Mouse (Mus musculus): ENCODE measurements around the gene Trmt11.
"Not testable (repeated sequence)": the region's sequence is repeated elsewhere in the genome, so short reads cannot be mapped to it uniquely, and the experiment has no call there.

The Trmt11 gene

DNA sequence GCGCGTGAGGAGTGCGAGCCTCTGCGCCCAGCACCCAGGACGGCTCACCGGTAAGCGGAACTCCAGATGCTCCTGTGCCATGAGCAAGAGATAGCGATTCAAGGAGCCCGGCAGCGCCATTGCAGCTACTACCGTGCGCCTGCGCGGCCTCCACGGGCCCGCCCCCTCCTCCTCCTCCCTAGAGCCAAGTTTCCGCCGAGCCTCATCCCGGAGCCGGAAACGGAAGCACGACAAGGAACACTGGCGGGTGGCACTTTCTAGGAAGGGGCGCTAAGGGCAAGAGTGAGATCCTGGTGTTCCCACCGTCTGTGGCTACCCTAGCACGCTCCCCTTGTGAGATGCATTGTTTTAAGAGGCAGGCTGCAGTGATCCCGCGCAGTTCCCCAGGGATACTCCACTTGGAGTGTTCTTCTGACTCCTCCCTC, at the start of gene Trmt11:
Trmt11 (minus strand) TSS at position 208 of the 425 bp plus-strand sequence.
- peak; percentile 95 for DNase-seq

DNA sequence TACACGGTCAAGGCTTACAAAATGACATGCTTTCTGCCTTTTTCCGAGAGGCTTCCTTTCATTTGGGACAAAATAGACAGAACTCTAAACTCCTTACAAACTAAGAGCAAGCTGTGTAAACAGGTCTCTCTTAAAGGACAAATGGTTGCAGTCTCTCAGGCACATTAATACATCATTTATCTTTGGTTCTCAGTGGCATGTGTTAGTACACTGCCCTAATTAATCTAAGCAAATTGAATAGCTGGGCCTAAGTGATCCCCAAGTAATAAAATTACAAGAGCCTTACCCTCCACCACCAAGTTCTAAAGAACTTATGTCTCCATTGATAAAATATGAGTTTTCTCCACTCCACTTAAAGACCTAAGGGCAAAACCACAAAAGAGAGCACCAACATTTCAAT, 47.1 kb upstream of the Trmt11 start:
- no peak for DNase-seq

- no peak for DNase-seq
Observed at GRCm38 (mm10) chr10:30638216-30638615, 37.7 kb upstream of the Trmt11 start.

DNA sequence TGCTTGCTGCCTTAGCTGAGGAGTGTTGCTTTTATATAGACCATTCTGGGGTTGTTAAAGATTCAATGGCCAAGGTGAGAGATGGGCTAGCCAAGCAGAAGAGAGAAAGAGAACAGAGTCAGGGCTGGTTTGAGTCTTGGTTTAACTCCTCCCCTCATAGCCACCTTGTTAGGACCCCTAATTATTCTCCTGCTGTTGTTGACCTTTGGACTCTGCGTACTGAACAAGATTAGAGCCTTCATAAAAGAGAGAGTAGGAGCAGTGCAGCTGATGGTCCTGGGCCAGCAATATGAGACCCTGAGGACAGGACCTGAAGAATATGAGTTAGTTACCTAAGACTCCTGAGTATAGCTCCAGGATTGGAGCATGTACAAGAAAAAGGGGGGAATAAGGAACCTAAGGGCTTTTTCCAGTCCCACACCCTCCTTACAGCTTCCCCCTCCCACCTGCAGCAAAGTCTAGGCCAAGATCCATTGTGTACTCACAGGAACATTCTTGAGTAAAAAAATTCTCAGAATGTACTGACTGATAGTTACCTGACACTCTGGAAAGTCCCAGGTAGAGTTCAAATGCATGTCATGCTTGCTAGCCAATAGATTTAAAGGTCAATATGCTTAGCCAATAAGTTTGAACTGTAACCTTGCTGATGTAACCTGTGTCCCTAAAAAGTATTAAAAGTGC, 36.1 kb upstream of the Trmt11 start:
- DNase-seq: not testable (repeated sequence)

GRCm38 (mm10) chr10:30632718-30633117, 32.2 kb upstream of the Trmt11 start:
- DNase-seq: no peak

DNA sequence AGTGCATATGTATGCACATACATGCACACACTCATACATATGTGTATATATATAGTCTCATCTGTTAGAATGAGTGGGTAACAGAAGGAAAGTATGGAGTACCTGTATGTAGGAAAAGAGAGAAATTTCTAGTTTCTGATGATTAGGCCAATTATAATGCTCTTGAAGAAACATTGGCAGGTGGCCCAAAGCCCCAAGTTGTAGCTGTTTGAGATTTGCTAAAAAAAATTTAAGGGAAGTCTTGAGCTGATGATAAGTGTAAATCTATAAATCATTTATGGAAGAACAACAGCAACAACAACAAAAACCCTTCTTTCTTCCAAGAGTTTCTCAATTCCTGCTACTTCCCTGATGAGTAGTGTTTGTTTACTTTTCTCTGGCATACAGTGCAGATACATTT, 29.4 kb upstream of the Trmt11 start:
- no peak for DNase-seq

DNA sequence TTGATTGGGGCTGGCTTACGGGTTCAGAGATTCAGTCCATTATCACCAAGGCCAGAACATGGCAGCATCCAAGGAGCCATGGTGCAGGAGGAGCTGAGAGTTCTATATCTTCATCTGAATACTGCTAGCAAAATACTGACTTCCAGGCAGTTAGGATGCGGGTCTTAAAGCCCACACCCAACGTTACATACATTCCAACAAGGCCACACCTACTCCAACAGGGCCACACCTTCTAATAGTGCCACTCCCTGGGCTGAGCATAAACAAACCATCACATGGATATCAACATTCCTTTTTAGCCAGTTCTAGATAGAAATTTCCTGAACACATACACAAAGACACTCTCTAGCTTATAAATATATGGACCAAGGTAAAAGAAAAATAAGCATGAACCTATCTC, 29.0 kb upstream of the Trmt11 start, which contains the start of gene Hint3:
Hint3 (minus strand) TSS at position 120 of the 400 bp plus-strand sequence.
- DNase-seq: no peak

DNA sequence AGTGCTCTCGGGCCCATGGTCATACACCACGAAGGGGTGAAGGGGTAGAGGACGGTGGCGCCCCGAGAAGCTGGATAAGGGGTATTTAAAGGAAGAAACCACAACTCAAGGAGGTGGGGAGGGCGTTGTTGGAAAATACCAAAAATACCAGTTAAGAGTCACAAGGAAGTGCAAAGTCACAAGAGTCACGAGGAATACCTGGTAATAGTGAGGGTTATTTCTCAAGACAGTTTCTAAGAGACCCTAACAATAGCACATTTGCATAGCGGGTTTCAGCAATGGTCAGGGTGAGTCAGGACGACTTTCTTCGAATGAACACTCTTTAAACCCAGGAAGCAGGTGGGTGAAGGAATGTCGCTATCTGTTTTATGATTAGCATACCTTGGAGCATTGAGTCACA, 27.9 kb upstream of the Trmt11 start:
- DNase-seq: not testable (repeated sequence)

DNA sequence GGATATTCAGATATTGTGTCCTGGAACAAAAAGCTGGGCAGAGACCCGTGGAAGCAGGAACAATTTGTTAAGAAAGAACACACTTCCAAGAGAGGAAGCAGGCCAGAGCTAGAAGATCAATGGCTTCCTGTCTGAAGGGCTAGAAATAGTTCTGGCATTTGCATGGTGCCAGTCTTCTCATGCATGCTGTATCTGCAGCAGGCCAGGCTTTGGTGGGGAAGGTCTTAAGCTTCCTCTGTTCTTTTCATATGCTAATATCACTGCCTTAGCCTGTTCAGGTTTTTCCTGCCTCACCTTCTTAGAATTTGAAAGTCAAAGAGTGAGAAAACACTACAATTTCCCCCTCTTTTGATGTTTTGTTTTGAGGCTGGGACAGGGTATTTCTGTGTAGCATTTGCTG, 27.0 kb upstream of the Trmt11 start:
- peak; percentile 6 for DNase-seq

- peak; percentile 25 for DNase-seq
Observed at GRCm38 (mm10) chr10:30624161-30625019, 23.8 kb upstream of the Trmt11 start.

DNA sequence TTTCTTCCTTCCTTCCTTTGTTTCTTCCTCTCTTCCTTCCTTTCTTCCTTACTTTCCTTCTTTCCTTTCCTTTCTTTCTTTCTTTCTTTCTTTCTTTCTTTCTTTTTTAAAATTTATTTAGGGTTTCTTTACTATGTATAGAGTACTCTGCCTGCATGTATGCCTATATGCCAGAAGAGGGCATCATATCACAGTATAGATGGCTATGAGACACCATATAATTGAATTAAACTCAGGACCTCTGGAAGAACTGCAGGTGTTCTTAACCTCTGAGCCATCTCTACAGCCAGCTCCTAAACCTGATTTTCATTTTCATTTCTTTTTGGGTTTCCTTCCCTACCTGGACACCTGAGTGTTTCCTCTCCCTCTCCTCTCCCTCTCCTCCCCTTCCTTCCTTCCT, 22.4 kb upstream of the Trmt11 start:
- DNase-seq: no peak

DNA sequence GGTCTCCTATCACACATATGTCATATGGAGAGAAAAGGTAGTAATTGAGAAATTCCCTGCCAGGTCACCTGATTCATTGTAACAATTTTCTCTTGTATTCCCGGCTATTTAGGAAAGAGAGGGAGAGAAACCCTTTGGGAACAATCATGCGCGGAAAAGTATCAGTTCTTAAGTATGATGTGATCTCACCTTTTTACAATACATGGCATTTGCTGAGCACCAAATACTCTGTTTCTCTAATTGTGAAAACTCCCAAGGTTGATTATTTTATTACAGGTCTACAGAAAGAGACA, 18.3 kb upstream of the Trmt11 start:
- no peak for DNase-seq

DNA sequence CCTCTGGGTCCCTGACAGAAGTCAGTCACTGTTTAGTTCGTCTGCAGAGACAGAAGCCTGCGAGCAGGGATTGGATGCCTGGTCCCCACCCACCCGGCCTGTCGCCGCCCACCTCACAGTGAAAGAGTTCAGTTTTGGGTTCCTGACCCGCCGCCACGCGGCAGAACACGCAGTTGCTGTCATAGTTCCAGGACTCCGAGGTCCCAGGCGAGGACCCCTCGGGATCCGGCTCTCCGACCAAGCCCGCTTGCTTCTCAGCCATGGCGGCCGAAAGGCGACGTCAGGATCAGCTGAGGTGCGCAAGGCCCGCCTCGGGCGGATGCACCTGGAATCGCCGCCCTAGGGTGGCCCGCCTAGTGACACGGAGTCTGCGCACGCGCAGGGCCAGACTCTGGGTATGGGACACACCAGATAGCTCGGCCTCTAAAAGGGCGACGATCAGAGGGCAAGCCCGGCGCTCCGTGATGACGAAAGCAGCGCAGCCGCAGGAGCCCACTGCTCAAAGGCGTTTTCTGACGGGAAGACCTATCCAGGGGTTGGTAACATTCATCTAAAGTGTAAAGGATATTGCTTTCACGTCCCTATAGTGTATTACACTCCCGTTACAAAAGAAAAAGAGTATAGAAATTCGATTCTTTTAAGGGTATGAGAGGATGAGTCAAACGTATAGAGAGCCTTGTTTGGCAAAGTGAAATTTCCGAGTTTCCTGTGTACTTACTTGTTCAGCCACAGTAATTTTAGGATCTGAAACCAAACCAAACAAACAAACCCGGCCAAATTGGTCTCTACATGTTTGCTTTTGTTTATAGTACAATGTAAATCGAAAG, 17.8 kb upstream of the Trmt11 start:
- peak; percentile 99 for DNase-seq

DNA sequence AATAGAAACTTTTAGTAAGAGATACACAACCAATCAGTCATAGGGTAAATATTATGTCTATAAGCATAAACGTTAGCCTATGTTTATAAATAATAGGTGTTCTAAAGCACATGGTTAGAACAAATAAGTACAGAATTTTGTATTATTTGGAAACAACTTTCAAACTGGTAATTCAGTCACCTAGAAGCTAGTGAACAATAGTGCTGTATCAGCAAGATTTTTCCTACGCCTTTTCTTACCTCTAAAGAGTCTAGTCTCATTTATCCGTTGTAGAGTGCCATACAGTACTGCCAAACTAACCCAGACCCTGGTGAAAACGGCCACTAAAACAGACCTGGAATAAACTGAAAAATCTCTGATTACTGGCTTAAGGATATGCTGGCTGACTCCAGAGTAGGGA, 12.5 kb upstream of the Trmt11 start:
- no peak for DNase-seq

DNA sequence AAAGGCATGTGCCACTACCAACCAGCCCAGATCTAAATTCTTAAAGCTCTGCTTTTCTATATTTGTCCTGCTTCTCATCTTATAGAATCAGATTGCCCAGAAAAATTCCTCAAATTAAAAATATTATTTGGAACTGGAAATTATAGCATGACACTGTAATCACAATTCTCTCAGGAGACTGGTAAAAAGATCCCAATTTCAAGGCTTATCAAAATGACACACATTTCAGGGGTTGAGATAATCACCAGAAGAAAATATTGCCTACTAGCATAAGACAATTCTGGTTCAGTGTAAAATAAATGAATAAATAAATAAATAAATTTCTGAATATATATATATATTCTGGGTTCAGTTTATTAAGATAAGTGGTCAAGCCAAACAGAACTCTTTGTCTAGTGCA, 9.1 kb upstream of the Trmt11 start:
- no peak for DNase-seq

DNA sequence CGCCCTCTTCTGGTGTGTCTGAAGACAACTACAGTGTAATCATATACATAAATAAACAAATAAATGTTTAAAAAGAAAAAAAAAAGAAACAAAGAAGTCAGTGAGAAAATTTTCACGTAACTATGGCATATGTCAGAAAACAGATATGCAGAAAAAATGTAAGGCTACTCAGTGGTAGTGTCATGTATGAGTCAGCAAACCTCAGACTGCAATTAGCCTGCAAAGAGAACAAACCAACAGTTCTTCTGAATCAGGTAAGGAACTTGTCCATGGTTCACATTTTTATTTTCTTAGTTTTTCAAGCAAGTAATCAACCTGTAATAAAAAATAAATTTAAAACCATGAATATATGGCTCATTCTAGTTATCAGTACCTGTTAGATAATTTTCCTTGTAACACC, 7.6 kb upstream of the Trmt11 start:
- DNase-seq: no peak

GRCm38 (mm10) chr10:30600094-30600534, 435 bp downstream of the Trmt11 start:
- DNase-seq: no peak

GRCm38 (mm10) chr10:30587037-30587436, 13.5 kb downstream of the Trmt11 start:
- DNase-seq: no peak

- no peak for DNase-seq
Observed at GRCm38 (mm10) chr10:30585691-30586090, 14.9 kb downstream of the Trmt11 start.

DNA sequence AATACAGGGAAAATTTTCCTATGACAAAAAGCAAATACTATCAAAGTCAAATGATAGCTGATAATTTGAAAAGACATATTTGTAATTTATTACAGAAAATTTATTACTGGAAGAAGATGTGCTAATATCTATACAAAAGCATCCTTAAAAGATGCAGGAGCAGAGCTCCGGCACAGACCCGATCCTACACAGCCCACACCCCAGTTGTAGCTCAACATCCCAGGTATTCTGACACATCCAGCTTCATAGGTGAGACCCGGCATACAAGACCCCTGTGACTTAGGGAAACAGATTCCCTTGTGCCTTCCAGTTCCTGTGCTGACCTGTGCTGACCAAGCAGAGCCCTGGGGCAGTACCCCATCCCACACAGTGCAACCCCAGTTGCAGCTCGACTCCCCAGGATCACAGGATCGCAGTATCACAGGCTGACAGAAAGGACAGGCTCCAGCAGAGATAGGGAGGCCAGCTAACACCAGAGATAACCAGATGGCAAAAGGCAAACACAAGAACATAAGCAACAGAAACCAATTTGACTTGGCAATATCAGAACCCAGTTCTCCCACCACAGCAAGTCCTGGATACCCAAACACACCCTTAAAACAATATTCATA, 22.8 kb downstream of the Trmt11 start:
- DNase-seq: no peak

GRCm38 (mm10) chr10:30566364-30566763, 34.2 kb downstream of the Trmt11 start:
- DNase-seq: no peak

- DNase-seq: peak; percentile 13
Observed at GRCm38 (mm10) chr10:30564651-30565050, 35.9 kb downstream of the Trmt11 start.
